Mouse (Mus musculus) erythroblast, embryonic 14.5 days (primary cell): Measurements from ENCODE around the gene Snx12.

Experiments used
- GATA1 ChIP-seq: IDR thresholded peaks from 2 replicates; pipeline ENCODE4 v1.6.1; 2012; ENCODE audit warnings: low read length, inconsistent platforms, mixed read lengths
- TAL1 ChIP-seq: IDR thresholded peaks from 3 replicates; pipeline ENCODE4 v1.6.1; 2012; ENCODE audit warnings: low read length, inconsistent platforms, mixed read lengths

- TF ChIP-seq GATA1 (no peak), TAL1 (no peak)
Measured at GRCm38 (mm10) chrX:101187647-101188046, 34.7 kb downstream of the Snx12 start.
